Mouse (Mus musculus) mouse embryonic stem cell (cell line): ENCODE results near the gene Nrxn2.

Source experiments
- in situ Hi-C, 2 experiments: fragments of 300-500 bp; cut with MboI; formaldehyde crosslinking; loops; 1 replicate in 1 of 2; 3 replicates in 1 of 2; pipeline ENCODE4 v1.14.3; 2019 to 2020; ENCODE audit warnings: low sequenced_read_pairs in 2 of 2, low pct_unique_long_range_greater_than_20kb in 1 of 2, mixed read lengths in 1 of 2; ENCODE audit not compliant: unreplicated experiment in 1 of 2

The Nrxn2 gene

DNA sequence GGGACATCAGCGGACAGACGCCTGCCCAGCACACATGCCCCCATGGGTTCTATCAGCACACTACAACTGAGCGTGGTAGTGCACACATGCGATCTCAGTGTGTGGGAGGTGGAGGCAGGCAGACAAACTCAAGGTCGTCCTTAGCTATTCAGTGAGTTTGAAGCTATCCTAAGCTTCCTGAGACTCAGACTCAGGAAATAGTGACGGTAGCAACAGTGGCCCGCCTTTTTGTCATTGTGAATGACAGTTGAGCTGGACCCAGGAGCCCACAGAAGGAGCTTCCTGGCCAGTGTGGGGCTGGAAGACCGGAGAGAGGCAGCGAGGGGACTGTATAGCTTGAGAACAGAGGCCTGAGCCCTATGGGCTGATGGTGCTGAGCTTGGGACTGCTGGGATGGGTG lies 54.3 kb downstream of the Nrxn2 start:
- in situ Hi-C loops = no loop called here

- in situ Hi-C loops = no loop called here
Measured at GRCm38 (mm10) chr19:6474706-6475105, 56.2 kb downstream of the Nrxn2 start.

- in situ Hi-C loops = no loop called here
Measured at GRCm38 (mm10) chr19:6475129-6475528, 56.6 kb downstream of the Nrxn2 start.

DNA sequence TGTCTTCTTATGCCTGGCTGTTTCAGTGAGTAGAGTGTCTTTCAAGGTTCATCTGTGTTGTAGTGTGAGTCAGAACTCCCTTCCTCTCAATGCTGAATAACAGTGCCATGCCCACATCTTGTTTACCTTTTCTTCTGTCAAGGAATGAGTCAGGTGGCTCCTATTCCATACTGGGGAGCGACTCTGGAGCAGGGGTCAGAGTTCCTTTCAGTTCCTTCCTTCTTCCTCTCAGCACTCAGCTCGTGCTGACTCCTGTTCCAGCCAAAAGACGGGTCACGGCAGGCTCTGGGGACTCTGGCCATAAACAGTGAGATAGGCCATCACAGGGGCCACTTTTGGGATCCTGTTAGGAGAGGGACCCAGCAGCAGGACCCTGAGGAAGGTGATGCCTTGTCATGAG lies 58.5 kb downstream of the Nrxn2 start:
- in situ Hi-C loops = no loop called here

GRCm38 (mm10) chr19:6478566-6478965 lies 60.0 kb downstream of the Nrxn2 start:
- in situ Hi-C loops = no loop called here

DNA sequence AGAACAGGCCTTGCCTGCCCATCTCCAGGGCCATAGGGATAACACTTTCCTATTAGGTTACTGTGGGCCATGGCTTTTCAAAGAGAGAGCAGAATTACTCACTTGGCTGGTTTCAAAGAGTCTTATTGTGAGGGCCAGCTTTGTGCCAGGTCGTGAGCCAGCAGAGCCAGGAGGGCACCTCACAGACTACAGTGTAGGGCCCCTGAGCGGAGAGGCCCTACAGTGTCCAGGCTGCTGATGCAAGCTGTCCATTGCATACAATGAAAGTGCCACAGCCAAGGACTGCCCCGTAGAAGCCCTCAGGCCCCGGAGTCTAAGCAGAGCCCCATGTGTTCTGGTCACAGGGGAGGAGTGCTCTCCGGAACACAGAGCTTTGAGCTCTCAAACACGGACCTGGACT lies 64.4 kb downstream of the Nrxn2 start:
- in situ Hi-C loops = no loop called here

GRCm38 (mm10) chr19:6485059-6485630 lies 66.6 kb downstream of the Nrxn2 start:
- in situ Hi-C loops = no loop called here

DNA sequence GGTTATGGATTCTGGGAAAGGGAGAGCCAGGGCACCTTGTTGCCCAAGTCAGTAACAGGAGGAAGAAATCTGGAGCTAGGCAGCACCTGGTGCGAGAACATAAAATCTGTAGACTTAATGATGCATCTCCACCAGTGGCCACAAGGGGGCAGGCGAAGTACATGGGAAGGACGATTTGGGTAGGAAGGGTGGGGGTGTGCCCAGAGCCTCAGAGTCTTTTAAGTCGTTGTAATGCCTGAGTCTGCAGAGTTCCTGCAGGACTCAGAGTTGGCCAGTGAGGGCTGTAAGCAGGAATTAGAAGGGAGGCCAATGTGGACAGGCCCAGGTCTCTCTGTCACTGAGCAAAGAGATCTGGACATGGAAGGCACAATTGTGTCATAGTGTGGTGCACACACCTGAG lies 70.5 kb downstream of the Nrxn2 start:
- in situ Hi-C loops = no loop called here

DNA sequence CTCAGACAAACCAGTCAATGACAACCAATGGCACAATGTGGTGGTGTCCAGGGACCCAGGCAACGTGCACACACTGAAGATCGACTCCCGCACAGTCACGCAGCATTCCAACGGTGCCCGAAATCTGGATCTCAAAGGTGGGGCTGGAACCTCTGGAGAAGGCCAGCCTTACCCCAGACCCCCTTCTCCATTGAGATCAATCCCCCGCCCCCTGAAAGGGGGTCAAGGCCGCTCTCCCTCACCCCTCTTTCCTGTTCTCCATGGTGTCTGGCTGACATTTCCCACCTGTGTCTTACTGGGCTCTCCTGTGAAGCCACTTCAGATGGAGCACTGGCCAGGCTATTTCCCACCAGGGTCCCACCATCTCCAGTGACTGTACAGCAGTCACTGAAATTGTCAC lies 73.0 kb downstream of the Nrxn2 start:
- in situ Hi-C loops = loop anchor here in 1 of 2 experiments (5.0 kb wide), 2 partner anchors 51 to 86 kb away; partner anchors contain the start of gene Slc22a12

- in situ Hi-C loops = loop anchor here in 1 of 2 experiments (5.0 kb wide), 2 partner anchors 50 to 85 kb away; partner anchors contain the start of gene Slc22a12
Measured at GRCm38 (mm10) chr19:6492124-6492523, 73.6 kb downstream of the Nrxn2 start.

DNA sequence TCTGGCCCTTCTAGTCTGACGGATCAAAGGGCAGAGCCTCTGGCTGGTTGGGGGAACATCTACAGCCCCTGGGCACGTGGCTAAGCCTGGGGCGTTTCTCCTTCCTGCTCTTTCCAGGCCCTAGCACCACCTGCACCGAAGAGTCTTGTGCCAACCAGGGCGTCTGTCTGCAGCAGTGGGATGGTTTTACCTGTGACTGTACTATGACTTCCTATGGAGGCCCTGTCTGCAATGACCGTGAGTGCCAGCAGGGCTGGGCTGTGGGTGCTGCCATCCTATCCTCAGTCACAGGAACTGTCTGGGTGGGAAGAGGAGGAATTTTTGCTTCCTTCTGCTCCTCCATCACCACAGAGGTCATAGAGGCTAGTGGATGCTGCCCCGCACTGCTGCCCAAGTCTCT lies 74.7 kb downstream of the Nrxn2 start:
- in situ Hi-C loops = loop anchor here in 1 of 2 experiments (5.0 kb wide), 2 partner anchors 49 to 84 kb away; partner anchors contain the start of gene Slc22a12

DNA sequence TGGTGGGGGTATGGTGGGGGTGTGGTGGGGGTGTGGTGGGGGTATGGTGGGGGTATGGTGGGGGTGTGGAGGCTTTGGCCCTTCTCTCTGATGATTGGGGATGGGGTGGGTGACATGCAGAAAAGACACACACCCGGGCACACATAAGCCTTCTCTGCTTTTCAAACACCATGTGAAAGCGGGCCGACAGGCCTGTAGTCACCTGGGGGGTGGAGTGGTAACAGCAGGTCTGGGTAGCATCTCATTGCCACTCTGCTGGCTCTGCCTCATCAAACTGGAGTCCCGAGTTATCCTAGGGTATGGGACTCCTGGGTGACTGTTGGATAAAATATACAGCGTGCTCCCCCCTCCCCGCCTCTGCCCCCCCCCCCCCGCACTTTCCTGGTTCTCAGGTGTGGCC lies 75.5 kb downstream of the Nrxn2 start:
- in situ Hi-C loops = loop anchor here in 1 of 2 experiments (5.0 kb wide), 2 partner anchors 48 to 83 kb away; partner anchors contain the start of gene Slc22a12

GRCm38 (mm10) chr19:6494504-6495170 lies 76.1 kb downstream of the Nrxn2 start:
- in situ Hi-C loops = loop anchor here in 1 of 2 experiments (5.0 kb wide), 2 partner anchors 48 to 83 kb away; partner anchors contain the start of gene Slc22a12

- in situ Hi-C loops = no loop called here
Measured at GRCm38 (mm10) chr19:6495714-6496113, 77.2 kb downstream of the Nrxn2 start.

DNA sequence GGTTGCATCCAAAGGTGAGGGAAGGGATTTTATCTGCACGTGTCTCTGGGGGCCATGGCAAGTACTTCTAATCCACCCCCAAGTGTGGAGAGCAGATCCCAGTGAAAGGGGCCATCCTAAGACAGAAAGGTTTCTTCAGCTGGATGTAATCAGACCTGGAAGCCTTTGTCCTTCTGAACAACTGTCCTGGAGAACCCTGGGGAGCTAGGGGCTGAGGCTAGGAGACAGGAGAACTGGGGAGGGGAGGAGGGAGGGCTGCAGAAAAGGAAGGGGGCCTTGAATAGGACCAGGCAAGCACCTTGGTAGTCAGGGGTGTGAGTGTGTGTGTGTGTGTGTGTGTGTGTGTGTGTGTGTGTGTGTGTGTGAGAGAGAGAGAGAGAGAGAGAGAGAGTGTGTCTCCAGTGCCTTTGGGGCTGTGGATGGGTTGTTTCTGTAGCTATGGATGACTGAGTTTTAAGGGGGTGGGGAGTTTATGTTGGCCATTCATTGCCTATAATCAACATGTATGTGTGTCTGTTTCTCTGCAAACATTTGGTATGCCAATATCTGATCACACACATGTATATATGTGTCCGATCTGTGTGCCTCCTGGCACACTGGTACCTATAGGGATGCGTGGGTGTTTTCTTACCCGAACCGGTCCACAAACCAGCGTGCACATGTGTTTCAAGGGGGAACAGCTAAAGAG lies 78.1 kb downstream of the Nrxn2 start:
- in situ Hi-C loops = no loop called here

GRCm38 (mm10) chr19:6497150-6497801 lies 78.7 kb downstream of the Nrxn2 start:
- in situ Hi-C loops = no loop called here

GRCm38 (mm10) chr19:6497803-6498202 lies 79.3 kb downstream of the Nrxn2 start:
- in situ Hi-C loops = no loop called here

GRCm38 (mm10) chr19:6498350-6499131 lies 80.0 kb downstream of the Nrxn2 start:
- in situ Hi-C loops = no loop called here
